Mouse (Mus musculus): ENCODE results near the gene Gm15080. TPM values are rescaled to one million over a fixed set of nuclear protein-coding genes. Genes with fewer than 3 reads are reported as not detected.
"Not testable (repeated sequence)": the region's sequence is repeated elsewhere in the genome, so short reads cannot be mapped to it uniquely, and the experiment has no call there.

Gm15080 gene
- polyA plus RNA-seq (2012; rRNA removed) = not detected in 2 replicates

GRCm38 (mm10) chrX:147992693-147993092 is at the start of gene Gm15080:
TSS of gene Gm15080 (plus strand) at chrX:147992993.
- not testable (repeated sequence) for DNase-seq (ENCODE audit: low spot score)

Other genes starting within 250 kb of the Gm15080 start
- not detected in 2 replicates for gene Gm15128, start 227.0 kb upstream of the Gm15080 start, polyA plus RNA-seq (2012; rRNA removed)
- gene Gm15107, start 187.7 kb downstream of the Gm15080 start, polyA plus RNA-seq (2012; rRNA removed) = not detected in 2 replicates